Mouse (Mus musculus) bone marrow macrophage, adult 2 months (primary cell): ENCODE measurements around the gene Coq5.

Source experiments
- CTCF ChIP-seq: IDR thresholded peaks from 2 replicates; pipeline ENCODE4 v1.5.1; 2012; ENCODE audit warnings: low read depth, mild to moderate bottlenecking, low read length, moderate library complexity
- POLR2A ChIP-seq: IDR thresholded peaks from 2 replicates; pipeline ENCODE4 v1.6.1; 2012; ENCODE audit warnings: mild to moderate bottlenecking, low read depth, low read length, borderline replicate concordance

GRCm38 (mm10) chr5:115340007-115340406, 60.5 kb downstream of the Coq5 start:
- TF ChIP-seq CTCF, result no peak
- TF ChIP-seq POLR2A, result no peak
